Mouse (Mus musculus) heart, embryonic 15.5 days (tissue): ENCODE measurements around the gene Wfs1. TPM values are rescaled to one million over a fixed set of nuclear protein-coding genes. Genes with fewer than 3 reads are reported as not detected.

Experiments used
- ATAC-seq: fragments of 200-750 bp; cut with Nextera tagmentation; replicated peaks from 2 replicates; pipeline ENCODE4 v1.8.0; 2017; ENCODE audit warnings: low read depth, moderate TSS enrichment; ENCODE audit not compliant: insufficient number of reproducible peaks, insufficient read depth, low FRiP score
- H3K27ac ChIP-seq: fragments of 300-500 bp; sonication (generic); 2 replicates; pipeline ENCODE4 v1.5.1; 2015; ENCODE audit warnings: mild to moderate bottlenecking, inconsistent platforms
- H3K27me3 ChIP-seq: fragments of 300-500 bp; sonication (generic); 2 replicates; pipeline ENCODE4 v1.6.1; 2015; ENCODE audit warnings: inconsistent platforms
- H3K36me3 ChIP-seq: fragments of 300-500 bp; sonication (generic); 2 replicates; pipeline ENCODE4 v1.6.1; 2015; ENCODE audit warnings: mild to moderate bottlenecking, inconsistent platforms
- H3K4me1 ChIP-seq: fragments of 300-500 bp; sonication (generic); replicated peaks from 2 replicates; pipeline ENCODE4 v1.6.1; 2015; ENCODE audit warnings: inconsistent platforms
- H3K4me2 ChIP-seq: fragments of 300-500 bp; sonication (generic); 2 replicates; pipeline ENCODE4 v1.6.1; 2015; ENCODE audit warnings: inconsistent platforms, mild to moderate bottlenecking, moderate library complexity
- H3K4me3 ChIP-seq: fragments of 300-500 bp; sonication (generic); 2 replicates; pipeline ENCODE4 v1.5.1; 2015; ENCODE audit warnings: mild to moderate bottlenecking, inconsistent platforms
- H3K9ac ChIP-seq: fragments of 300-500 bp; sonication (generic); 2 replicates; pipeline ENCODE4 v1.6.1; 2015; ENCODE audit warnings: mild to moderate bottlenecking, inconsistent platforms
- H3K9me3 ChIP-seq: fragments of 300-500 bp; sonication (generic); replicated peaks from 2 replicates; pipeline ENCODE4 v1.6.1; 2016; ENCODE audit warnings: inconsistent platforms
- WGBS: fragments of 180-500 bp; shearing (Covaris S2); methylation state at CpG from one replicate; pipeline ENCODE4 v1.1.7; 2015; ENCODE audit warnings: mixed read lengths; 5-methylcytosine and 5-hydroxymethylcytosine counted together
- polyA plus RNA-seq: library from polyadenylated mRNA; unstranded; fragments of >200 nt; fragmentation: Nextera tagmentation; extraction: Ambion mirVana; gene quantifications from 2 replicates; pipeline ENCODE4 v1.2.1, GENCODE M21; 2015

Wfs1 gene
- polyA plus RNA-seq, 1 experiment from 2014 or later: 15.4 TPM

- Histone ChIP-seq H3K4me3 (no peak overlapping the region), H3K9ac (no peak overlapping the region), H3K4me2 (no peak overlapping the region), H3K9me3 (no peaks in the 10 kb centered on the region), H3K36me3 (no peaks in the 10 kb centered on the region), H3K27me3 (no peaks in the 10 kb centered on the region), H3K27ac (no peak overlapping the region), H3K4me1 (peaks cover 4% of the 10 kb centered on the region)
- 65% methylated on average over 3 of the region's 3 CpGs for WGBS
- ATAC-seq: no peak
Observed at GRCm38 (mm10) chr5:36929376-36929775, 59.6 kb downstream of the Wfs1 start.

GRCm38 (mm10) chr5:36928701-36929100 lies 60.3 kb downstream of the Wfs1 start:
- ATAC-seq: no peak
- H3K4me3 ChIP-seq: no peak overlapping the region
- H3K27ac ChIP-seq: no peak overlapping the region
- H3K9ac ChIP-seq: no peak overlapping the region
- H3K27me3 ChIP-seq: no peaks in the 10 kb centered on the region
- peaks cover 10% of the 10 kb centered on the region for H3K4me1 ChIP-seq
- H3K4me2 ChIP-seq: no peak overlapping the region
- WGBS: 60% methylated on average over 4 of the region's 4 CpGs
- H3K9me3 ChIP-seq: no peaks in the 10 kb centered on the region
- no peaks in the 10 kb centered on the region for H3K36me3 ChIP-seq

DNA sequence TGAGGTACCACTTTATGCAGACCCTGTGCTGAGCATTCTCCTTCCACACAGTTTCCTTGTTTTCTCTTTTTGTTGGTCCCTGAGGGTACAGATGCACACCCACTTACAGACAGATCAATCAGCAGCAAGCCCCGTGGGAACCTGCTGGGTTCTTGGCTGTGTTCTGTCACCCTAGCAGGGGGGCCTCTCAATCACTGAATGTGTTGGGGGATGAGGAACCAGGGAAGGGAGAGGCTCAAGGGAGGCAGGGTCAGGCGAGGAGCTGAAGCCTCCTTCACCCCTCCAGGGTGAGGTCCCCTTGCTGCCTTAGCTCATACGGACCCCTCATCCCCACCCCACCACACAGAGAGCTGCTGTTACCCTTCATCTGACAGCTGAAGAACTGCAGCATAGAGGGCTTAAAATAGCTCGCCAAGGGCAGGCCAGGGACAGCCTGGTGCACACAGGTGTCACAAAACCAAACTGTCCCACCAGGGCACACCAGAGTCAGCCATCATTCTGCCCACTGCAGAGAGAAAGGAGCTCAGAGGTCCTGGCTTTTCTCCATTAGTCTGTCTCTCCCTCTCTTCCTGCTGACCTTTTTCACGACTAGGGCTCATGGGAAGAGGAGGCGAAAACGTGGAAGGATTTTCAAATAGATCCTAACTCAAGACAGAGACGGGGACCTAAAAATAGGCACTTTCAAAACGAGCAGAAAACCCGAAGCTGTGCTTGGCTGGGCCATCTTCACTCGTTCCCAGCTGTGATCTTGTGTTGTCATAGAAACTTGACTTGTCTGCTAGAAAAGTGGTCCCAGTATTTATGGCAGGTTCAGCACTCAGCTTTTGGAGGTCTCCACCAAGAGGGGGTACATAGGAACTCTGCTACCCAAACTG lies 64.9 kb downstream of the Wfs1 start:
- Histone ChIP-seq H3K9me3 (no peaks in the 10 kb centered on the region), H3K27ac (peak overlapping the region; percentile 43; the same call in 1 of the 2 replicates), H3K27me3 (no peaks in the 10 kb centered on the region), H3K4me3 (no peak overlapping the region), H3K36me3 (no peaks in the 10 kb centered on the region), H3K4me1 (peaks cover 16% of the 10 kb centered on the region), H3K4me2 (peak overlapping the region; percentile 19; the same call in 1 of the 2 replicates), H3K9ac (peak overlapping the region; percentile 1; the same call in 1 of the 2 replicates)
- ATAC-seq: no peak; the same call in 1 of the 2 replicates
- 19% methylated on average over 11 of the region's 11 CpGs for WGBS

GRCm38 (mm10) chr5:36922811-36923210 lies 66.2 kb downstream of the Wfs1 start:
- H3K27ac ChIP-seq: no peak overlapping the region
- 62% methylated on average over 10 of the region's 10 CpGs for WGBS
- no peaks in the 10 kb centered on the region for H3K9me3 ChIP-seq
- H3K4me3 ChIP-seq: no peak overlapping the region
- H3K36me3 ChIP-seq: no peaks in the 10 kb centered on the region
- no peak overlapping the region for H3K9ac ChIP-seq
- peaks cover 16% of the 10 kb centered on the region for H3K4me1 ChIP-seq
- no peaks in the 10 kb centered on the region for H3K27me3 ChIP-seq
- H3K4me2 ChIP-seq: no peak overlapping the region
- ATAC-seq: 0 out of 2 replicates have a peak, but pooled peaks have one; percentile 14

GRCm38 (mm10) chr5:36921871-36922270 lies 67.1 kb downstream of the Wfs1 start:
- ATAC-seq: no peak
- no peak overlapping the region for H3K4me3 ChIP-seq
- H3K9ac ChIP-seq: no peak overlapping the region
- H3K27ac ChIP-seq: no peak overlapping the region
- no peak overlapping the region for H3K4me2 ChIP-seq
- peaks cover 16% of the 10 kb centered on the region for H3K4me1 ChIP-seq
- no peaks in the 10 kb centered on the region for H3K36me3 ChIP-seq
- whole genome bisulfite sequencing: 93% methylated on average over 1 of the region's 1 CpGs
- H3K9me3 ChIP-seq: no peaks in the 10 kb centered on the region
- no peaks in the 10 kb centered on the region for H3K27me3 ChIP-seq

- 28% methylated on average over 1 of the region's 1 CpGs for WGBS
- H3K9ac ChIP-seq: no peak overlapping the region
Observed at GRCm38 (mm10) chr5:36920072-36920471, 68.9 kb downstream of the Wfs1 start.

GRCm38 (mm10) chr5:36918016-36918415 lies 71.0 kb downstream of the Wfs1 start:
- WGBS: 70% methylated on average over 7 of the region's 7 CpGs

More at GRCm38 (mm10) chr5:36920072-36920471, 68.9 kb downstream of the Wfs1 start:
- H3K27me3 ChIP-seq: no peaks in the 10 kb centered on the region
- H3K4me3 ChIP-seq: no peak overlapping the region
- no peaks in the 10 kb centered on the region for H3K36me3 ChIP-seq
- H3K4me2 ChIP-seq: no peak overlapping the region
- H3K9me3 ChIP-seq: no peaks in the 10 kb centered on the region
- H3K4me1 ChIP-seq: peaks cover 16% of the 10 kb centered on the region
- no peak overlapping the region for H3K27ac ChIP-seq
- ATAC-seq: no peak

GRCm38 (mm10) chr5:36917245-36917644 lies 71.8 kb downstream of the Wfs1 start:
- whole genome bisulfite sequencing: 74% methylated on average over 4 of the region's 4 CpGs
- H3K4me2 ChIP-seq: no peak overlapping the region
- H3K9ac ChIP-seq: no peak overlapping the region
- H3K27ac ChIP-seq: no peak overlapping the region
- H3K36me3 ChIP-seq: no peaks in the 10 kb centered on the region
- H3K27me3 ChIP-seq: peaks cover 9% of the 10 kb centered on the region
- ATAC-seq: no peak
- H3K9me3 ChIP-seq: no peaks in the 10 kb centered on the region
- H3K4me3 ChIP-seq: no peak overlapping the region
- H3K4me1 ChIP-seq: no peaks in the 10 kb centered on the region

More at GRCm38 (mm10) chr5:36918016-36918415, 71.0 kb downstream of the Wfs1 start:
- no peaks in the 10 kb centered on the region for H3K36me3 ChIP-seq
- peaks cover under 1% of the 10 kb centered on the region for H3K27me3 ChIP-seq
- no peak overlapping the region for H3K4me2 ChIP-seq
- H3K9me3 ChIP-seq: no peaks in the 10 kb centered on the region
- H3K27ac ChIP-seq: no peak overlapping the region
- no peak for ATAC-seq
- no peaks in the 10 kb centered on the region for H3K4me1 ChIP-seq
- no peak overlapping the region for H3K9ac ChIP-seq
- no peak overlapping the region for H3K4me3 ChIP-seq

DNA sequence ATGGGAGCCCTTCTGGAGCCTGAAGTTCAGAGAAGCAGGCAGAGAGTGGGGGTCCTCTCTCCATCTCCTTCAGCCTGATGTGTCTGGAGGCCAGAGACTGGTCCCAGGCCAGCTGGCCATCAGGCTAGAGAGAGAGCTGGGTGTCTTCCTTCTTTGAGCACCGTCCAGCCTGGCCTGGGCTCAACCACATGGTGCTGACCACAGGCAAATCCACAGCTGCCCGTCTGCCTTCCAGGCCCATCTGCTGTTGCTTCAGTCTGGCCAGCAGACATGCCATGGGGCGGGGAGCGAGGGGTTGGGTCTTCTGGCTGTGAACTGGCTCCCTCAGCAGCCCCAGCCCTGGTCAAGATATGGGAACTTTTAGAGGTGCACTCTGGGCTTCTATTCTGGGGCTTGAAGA lies 72.4 kb downstream of the Wfs1 start:
- H3K27ac ChIP-seq: no peak overlapping the region
- peaks cover 15% of the 10 kb centered on the region for H3K27me3 ChIP-seq
- H3K4me2 ChIP-seq: no peak overlapping the region
- H3K4me1 ChIP-seq: no peaks in the 10 kb centered on the region
- ATAC-seq: no peak
- H3K9ac ChIP-seq: no peak overlapping the region
- no peaks in the 10 kb centered on the region for H3K9me3 ChIP-seq
- no peak overlapping the region for H3K4me3 ChIP-seq
- WGBS: 72% methylated on average over 4 of the region's 4 CpGs
- no peaks in the 10 kb centered on the region for H3K36me3 ChIP-seq

Other genes with a start within 250 kb of the Wfs1 start
- 18.2 and 20.4 TPM in 2 replicates for gene Bloc1s4, start 240.6 kb downstream of the Wfs1 start, polyA plus RNA-seq
- gene Mrfap1, start 192.4 kb downstream of the Wfs1 start, polyA plus RNA-seq: 329 and 331 TPM in 2 replicates
- gene Man2b2, start 158.6 kb downstream of the Wfs1 start, polyA plus RNA-seq: 12.3 and 17.9 TPM in 2 replicates
- gene Ppp2r2c, start 120.7 kb downstream of the Wfs1 start, polyA plus RNA-seq: 0.10 and 0.61 TPM in 2 replicates
- gene Gm1043, start 96.2 kb upstream of the Wfs1 start, polyA plus RNA-seq: not detected in 2 replicates